Mouse (Mus musculus) spleen, adult 12 weeks (tissue): ENCODE data around the gene Slc6a6.

Experiments used
- DNase-seq: peaks from one replicate; pipeline ENCODE4 v3.0.0; 2022; ENCODE audit warnings: low spot score

Slc6a6 gene

DNA sequence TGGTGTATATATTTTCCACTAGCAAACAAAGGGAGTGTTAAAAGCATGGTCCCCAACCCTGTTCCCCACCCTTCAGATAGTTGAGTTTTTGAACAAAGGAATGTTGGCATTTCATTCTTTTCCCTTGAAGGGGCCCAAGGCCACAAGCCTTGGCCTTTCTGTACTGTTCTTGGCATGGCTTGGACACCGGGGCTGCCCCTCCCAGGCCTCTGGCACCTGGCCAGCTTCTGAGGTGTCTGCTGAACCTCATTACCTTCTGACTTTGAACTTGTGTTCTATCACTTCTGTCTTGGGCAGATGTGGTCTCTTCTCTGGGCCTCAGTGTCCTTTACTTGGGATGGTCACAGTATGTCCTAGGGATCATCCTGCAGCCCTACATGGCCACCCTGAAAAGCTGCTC is 43.5 kb downstream of the Slc6a6 start:
- DNase-seq = no peak

GRCm38 (mm10) chr6:91728939-91729619 is 45.2 kb downstream of the Slc6a6 start:
- DNase-seq = no peak

DNA sequence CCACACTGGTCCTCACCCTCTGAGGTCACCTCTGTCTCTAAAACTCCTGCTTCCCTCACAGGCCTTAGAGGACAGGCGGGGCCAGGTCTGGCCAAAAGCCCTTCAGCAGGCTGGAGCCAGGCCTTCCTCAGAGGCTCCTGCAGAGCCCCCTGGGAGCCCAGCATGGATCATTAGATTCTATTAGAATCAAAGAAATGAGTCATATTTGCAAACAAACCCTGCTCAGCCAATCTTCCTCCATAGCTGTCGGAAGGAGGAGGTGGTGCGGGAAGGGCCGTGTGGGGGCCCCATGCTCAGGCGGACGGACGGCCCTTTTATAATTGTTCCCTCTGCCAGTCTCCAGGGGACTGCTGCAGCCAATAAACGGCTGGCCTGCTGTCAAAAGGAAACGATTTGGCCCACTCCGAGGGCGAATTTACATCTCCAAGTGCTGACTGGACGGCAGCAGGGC is 45.8 kb downstream of the Slc6a6 start:
- DNase-seq = no peak

- no peak for DNase-seq
These were observed 48.3 kb downstream of the Slc6a6 start for GRCm38 (mm10) chr6:91732138-91732537.

DNA sequence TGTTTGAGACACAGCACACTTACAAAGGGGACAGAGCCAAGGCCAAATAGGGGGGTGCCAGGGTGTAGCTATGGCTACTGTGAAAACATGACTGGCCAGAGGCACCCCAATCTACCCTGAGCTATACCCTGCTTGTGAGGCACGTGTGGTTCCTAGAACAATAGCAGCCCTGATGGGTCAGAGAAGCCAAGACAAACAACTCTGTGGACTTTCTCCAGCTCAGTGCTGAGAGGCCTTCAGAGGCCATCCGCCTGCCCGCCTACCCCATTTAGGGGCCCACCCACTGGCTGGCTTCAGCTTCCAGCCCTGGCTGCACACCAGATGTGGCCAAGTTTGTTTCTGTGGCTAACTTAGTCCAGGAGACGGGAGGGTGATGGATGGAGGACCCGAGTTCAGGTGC is 52.6 kb downstream of the Slc6a6 start:
- DNase-seq = no peak

- no peak for DNase-seq
These were observed 53.6 kb downstream of the Slc6a6 start for GRCm38 (mm10) chr6:91737451-91737850.

- no peak for DNase-seq
These were observed 54.2 kb downstream of the Slc6a6 start for GRCm38 (mm10) chr6:91738058-91738457.

DNA sequence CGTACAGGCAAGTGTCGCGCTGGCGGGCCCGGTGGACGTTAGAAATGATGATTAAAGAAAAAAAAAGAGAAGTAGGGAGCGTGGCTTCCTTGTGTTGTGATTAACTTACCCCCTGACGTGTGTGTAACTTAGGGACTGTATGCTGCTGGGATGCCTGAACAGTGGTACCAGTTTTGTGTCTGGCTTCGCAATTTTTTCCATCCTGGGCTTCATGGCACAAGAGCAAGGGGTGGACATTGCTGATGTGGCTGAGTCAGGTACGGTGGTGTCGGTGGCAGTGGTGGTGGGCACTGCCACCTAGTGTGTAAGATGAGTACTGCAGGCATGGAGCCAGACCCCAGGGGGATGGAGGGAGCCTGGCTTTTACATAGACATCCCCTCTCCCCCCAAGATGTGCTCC is 57.2 kb downstream of the Slc6a6 start:
- DNase-seq = peak; percentile 38

DNA sequence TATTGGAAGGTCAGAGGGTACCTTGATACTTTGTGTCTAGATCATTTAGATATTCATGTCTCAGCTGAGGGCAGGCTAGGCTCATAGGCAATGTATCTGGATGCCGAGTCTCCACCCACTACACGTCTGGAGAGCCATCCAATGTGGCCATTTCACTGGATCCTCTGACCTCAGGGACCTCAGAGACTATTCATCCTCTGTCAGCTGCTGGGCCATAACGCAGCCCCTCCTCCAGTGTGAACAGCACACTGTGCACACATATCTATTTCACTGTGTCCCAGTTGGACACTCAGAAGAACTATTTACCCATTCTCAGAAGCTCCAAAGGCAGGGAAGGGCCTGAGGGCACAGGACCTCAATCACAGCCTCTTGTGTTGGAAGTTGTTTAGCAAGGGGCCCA is 58.6 kb downstream of the Slc6a6 start:
- DNase-seq = no peak

DNA sequence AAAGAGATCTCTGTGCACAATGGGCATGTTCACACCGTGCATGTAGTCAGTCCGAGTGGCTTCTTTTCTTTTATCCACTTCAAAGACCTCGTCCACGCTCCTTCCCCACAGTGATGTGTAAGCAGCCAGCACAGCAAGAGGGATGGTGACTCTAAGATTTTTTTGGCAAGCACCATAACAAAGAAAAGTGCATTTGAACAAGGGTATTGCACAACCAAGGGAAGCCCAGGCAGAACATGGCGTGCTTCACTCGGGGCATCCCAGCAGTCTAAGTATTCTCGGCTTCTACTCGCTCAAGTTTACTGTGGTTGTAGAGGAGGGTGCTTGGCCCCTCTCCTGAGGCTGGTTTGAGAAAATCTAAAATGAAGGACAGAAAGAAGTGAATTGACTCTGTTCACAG is 59.1 kb downstream of the Slc6a6 start:
- no peak for DNase-seq

GRCm38 (mm10) chr6:91743886-91744285 is 60.0 kb downstream of the Slc6a6 start:
- DNase-seq = no peak

DNA sequence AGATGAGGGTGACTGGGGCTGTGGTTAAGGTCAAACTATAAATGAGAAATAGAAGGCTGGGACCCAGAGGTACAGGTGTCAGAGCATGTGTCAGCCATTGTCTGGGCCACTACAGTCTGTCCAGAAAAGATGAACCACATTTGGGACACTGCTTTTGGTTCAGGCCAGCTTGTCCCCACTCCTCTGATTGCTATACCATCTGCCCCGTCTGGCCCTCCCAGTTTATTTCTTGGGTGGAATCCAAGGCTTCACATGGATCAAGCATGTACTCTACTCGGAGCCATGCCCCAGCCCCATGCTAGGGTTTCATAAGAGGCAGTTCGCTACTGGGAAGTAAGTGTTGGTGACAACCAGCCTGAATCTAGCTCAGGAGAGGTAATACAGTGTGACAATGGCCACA is 61.4 kb downstream of the Slc6a6 start:
- DNase-seq = no peak

- no peak for DNase-seq
These were observed 62.2 kb downstream of the Slc6a6 start for GRCm38 (mm10) chr6:91745947-91746582.

DNA sequence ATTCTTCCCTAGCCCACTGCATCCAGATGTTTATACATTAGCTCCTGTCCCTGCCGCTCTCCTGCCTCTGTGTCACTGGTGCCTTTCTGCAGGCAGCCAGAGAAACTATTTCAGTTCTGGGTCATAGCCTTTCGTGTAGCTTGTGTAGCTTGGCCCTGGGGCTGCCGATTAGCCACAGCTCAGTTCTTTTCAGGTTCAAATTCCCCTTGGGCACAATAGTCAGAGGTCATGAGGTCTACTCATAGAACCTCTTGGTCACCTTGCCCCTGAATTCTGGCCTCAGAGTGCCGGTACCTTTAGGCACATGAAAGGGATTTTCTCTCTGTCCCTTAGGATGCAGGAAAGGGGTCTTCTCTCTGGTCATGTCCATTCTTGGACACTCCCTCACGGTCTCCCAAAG is 62.9 kb downstream of the Slc6a6 start:
- no peak for DNase-seq

DNA sequence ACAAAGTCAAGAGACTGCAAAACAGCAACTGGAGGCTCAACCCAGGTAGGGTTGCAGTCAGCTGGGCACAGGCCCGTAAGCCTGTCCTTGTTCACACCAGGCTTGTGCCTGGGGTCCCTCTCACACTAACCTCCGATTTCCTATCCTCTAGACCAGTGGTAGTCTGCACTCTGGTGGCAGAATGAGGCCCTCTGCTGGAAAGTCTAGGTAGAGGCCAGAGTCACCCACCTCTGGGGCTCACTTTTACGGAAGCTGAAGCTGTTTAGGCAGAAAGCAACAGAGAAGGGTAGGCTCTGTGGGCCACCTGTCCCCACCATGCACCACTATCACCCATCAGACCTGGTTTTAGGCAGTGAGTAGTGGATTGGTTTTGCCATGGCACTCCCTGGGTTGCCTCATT is 67.1 kb downstream of the Slc6a6 start:
- no peak for DNase-seq

- no peak for DNase-seq
These were observed 69.0 kb downstream of the Slc6a6 start for GRCm38 (mm10) chr6:91752884-91753283.

- DNase-seq = no peak
These were observed 70.2 kb downstream of the Slc6a6 start for GRCm38 (mm10) chr6:91754098-91754497.

GRCm38 (mm10) chr6:91754845-91755244 is 71.0 kb downstream of the Slc6a6 start:
- DNase-seq = no peak

GRCm38 (mm10) chr6:91762051-91762742 is 78.3 kb downstream of the Slc6a6 start:
- no peak for DNase-seq

GRCm38 (mm10) chr6:91767550-91767949 is 83.7 kb downstream of the Slc6a6 start:
- DNase-seq = no peak

GRCm38 (mm10) chr6:91773951-91774350 is 90.1 kb downstream of the Slc6a6 start:
- no peak for DNase-seq

GRCm38 (mm10) chr6:91776543-91776942 is 92.7 kb downstream of the Slc6a6 start:
- DNase-seq = no peak

- no peak for DNase-seq
These were observed 95.4 kb downstream of the Slc6a6 start for GRCm38 (mm10) chr6:91779206-91779605.
